Mouse (Mus musculus) forebrain, embryonic 11.5 days (tissue): Measurements from ENCODE around the gene Thsd1. TPM values are rescaled to one million over a fixed set of nuclear protein-coding genes. Genes with fewer than 3 reads are reported as not detected.
"Not testable (repeated sequence)": the region's sequence is repeated elsewhere in the genome, so short reads cannot be mapped to it uniquely, and the experiment has no call there.

Experiments used
- ATAC-seq: fragments of 200-750 bp; cut with Nextera tagmentation; replicated peaks from 2 replicates; pipeline ENCODE4 v1.8.0; 2017; ENCODE audit warnings: moderate TSS enrichment; ENCODE audit not compliant: low FRiP score
- DNase-seq: peaks from one replicate; pipeline ENCODE4 v3.0.0-alpha.2; 2017; ENCODE audit warnings: low spot score
- H3K27ac ChIP-seq: fragments of 300-500 bp; sonication (generic); 2 replicates; pipeline ENCODE4 v1.5.1; 2014; ENCODE audit warnings: low read depth, low read length
- H3K27me3 ChIP-seq: fragments of 300-500 bp; sonication (generic); 2 replicates; pipeline ENCODE4 v1.6.1; 2014; ENCODE audit warnings: mild to moderate bottlenecking, low read length, mixed read lengths; ENCODE audit not compliant: control insufficient read depth, insufficient read depth
- H3K36me3 ChIP-seq: fragments of 300-500 bp; sonication (generic); 2 replicates; pipeline ENCODE4 v1.6.1; 2014; ENCODE audit warnings: mild to moderate bottlenecking, low read length, moderate library complexity, mixed read lengths; ENCODE audit not compliant: control insufficient read depth, insufficient read depth
- H3K4me1 ChIP-seq: fragments of 300-500 bp; sonication (generic); replicated peaks from 2 replicates; pipeline ENCODE4 v1.6.1; 2014; ENCODE audit warnings: low read length, mixed read lengths; ENCODE audit not compliant: control insufficient read depth, insufficient read depth
- H3K4me2 ChIP-seq: fragments of 300-500 bp; sonication (generic); 2 replicates; pipeline ENCODE4 v1.6.1; 2014; ENCODE audit warnings: low read depth, mild to moderate bottlenecking, low read length, moderate library complexity, mixed read lengths; ENCODE audit not compliant: severe bottlenecking
- H3K4me3 ChIP-seq: fragments of 300-500 bp; sonication (generic); 2 replicates; pipeline ENCODE4 v1.5.1; 2014; ENCODE audit warnings: low read depth, low read length
- H3K9ac ChIP-seq: fragments of 300-500 bp; sonication (generic); 2 replicates; pipeline ENCODE4 v1.6.1; 2014; ENCODE audit warnings: low read length
- H3K9me3 ChIP-seq: fragments of 300-500 bp; sonication (generic); 2 replicates; pipeline ENCODE4 v1.6.1; 2016; ENCODE audit warnings: low read length, mixed read lengths; ENCODE audit not compliant: control insufficient read depth
- WGBS: fragments of 180-500 bp; shearing (Covaris S2); extraction: QIAGEN DNeasy Blood & Tissue Kit; methylation state at CpG from one replicate; pipeline ENCODE4 v1.1.7; 2014; 5-methylcytosine and 5-hydroxymethylcytosine counted together
- polyA plus RNA-seq: library from polyadenylated mRNA; unstranded; fragments of >200 nt; fragmentation: Nextera tagmentation; extraction: Ambion mirVana; gene quantifications from 2 replicates; pipeline ENCODE4 v1.2.1, GENCODE M21; 2014

The Thsd1 gene
- polyA plus RNA-seq, 1 experiment from 2014 or later = 8.3 TPM

- no peak overlapping the region for H3K4me3 ChIP-seq
- H3K4me2 ChIP-seq = no peak overlapping the region
- WGBS = 77% methylated on average over 10 of the region's 10 CpGs
- no peaks in the 10 kb centered on the region for H3K4me1 ChIP-seq
- ATAC-seq = no peak
- no peaks in the 10 kb centered on the region for H3K27me3 ChIP-seq
- DNase-seq = no peak
- no peak overlapping the region for H3K27ac ChIP-seq
- H3K36me3 ChIP-seq = no peaks in the 10 kb centered on the region
- H3K9me3 ChIP-seq = no peaks in the 10 kb centered on the region
- H3K9ac ChIP-seq = no peak overlapping the region
Observed at GRCm38 (mm10) chr8:22274641-22275040, 47.5 kb downstream of the Thsd1 start.

GRCm38 (mm10) chr8:22282999-22283491 lies 55.9 kb downstream of the Thsd1 start, which contains the start of gene Tpte:
Gene Tpte, plus strand, starts transcription at chr8:22283441.
- Histone ChIP-seq H3K27ac (no peak within 1 kb of the TSS), H3K9me3 (no peaks in the 10 kb centered on the region), H3K9ac (no peak within 1 kb of the TSS), H3K27me3 (no peaks in the 10 kb centered on the region), H3K4me3 (no peak within 1 kb of the TSS), H3K36me3 (no peaks in the 10 kb centered on the region), H3K4me2 (no peak within 1 kb of the TSS), H3K4me1 (no peaks in the 10 kb centered on the region)
- ATAC-seq (no peak), DNase-seq (no peak)
- WGBS = 63% methylated on average over 2 of the region's 2 CpGs

- Histone ChIP-seq H3K27me3 (no peaks in the 10 kb centered on the region), H3K4me1 (0 out of 2 replicates have a peak, but pooled peaks cover 3% of the 10 kb centered on the region), H3K4me3 (no peak overlapping the region), H3K9me3 (no peaks in the 10 kb centered on the region), H3K27ac (no peak overlapping the region), H3K9ac (no peak overlapping the region), H3K36me3 (no peaks in the 10 kb centered on the region), H3K4me2 (no peak overlapping the region)
- ATAC-seq (no peak), DNase-seq (no peak)
- WGBS = 63% methylated on average over 2 of the region's 2 CpGs
Observed at GRCm38 (mm10) chr8:22302326-22302725, 75.2 kb downstream of the Thsd1 start.

- Histone ChIP-seq H3K27ac (no peak overlapping the region), H3K4me3 (no peak overlapping the region)
- peak; percentile 85 for ATAC-seq
Observed at GRCm38 (mm10) chr8:22302896-22303306, 75.8 kb downstream of the Thsd1 start.

GRCm38 (mm10) chr8:22304045-22304444 lies 76.9 kb downstream of the Thsd1 start:
- 91% methylated on average over 8 of the region's 9 CpGs for WGBS
- H3K27ac ChIP-seq, H3K36me3 ChIP-seq, H3K4me1 ChIP-seq, H3K4me3 ChIP-seq, H3K9ac ChIP-seq, H3K9me3 ChIP-seq, ATAC-seq, DNase-seq, H3K27me3 ChIP-seq, H3K4me2 ChIP-seq: not testable (repeated sequence)

More at GRCm38 (mm10) chr8:22302896-22303306, 75.8 kb downstream of the Thsd1 start:
- no peaks in the 10 kb centered on the region for H3K27me3 ChIP-seq
- no peaks in the 10 kb centered on the region for H3K9me3 ChIP-seq
- peak overlapping the region; percentile 41; the same call in 1 of the 2 replicates for H3K4me2 ChIP-seq
- H3K9ac ChIP-seq = peak overlapping the region; percentile 27
- H3K4me1 ChIP-seq = 0 out of 2 replicates have a peak, but pooled peaks cover 3% of the 10 kb centered on the region
- H3K36me3 ChIP-seq = no peaks in the 10 kb centered on the region
- peak; percentile 66 for DNase-seq
- WGBS = 12% methylated on average over 7 of the region's 7 CpGs

GRCm38 (mm10) chr8:22306999-22307398 lies 79.9 kb downstream of the Thsd1 start:
- ATAC-seq (no peak), DNase-seq (no peak)
- Histone ChIP-seq H3K36me3 (no peaks in the 10 kb centered on the region), H3K4me2 (no peak overlapping the region), H3K27ac (no peak overlapping the region), H3K4me3 (no peak overlapping the region), H3K4me1 (0 out of 2 replicates have a peak, but pooled peaks cover 3% of the 10 kb centered on the region), H3K27me3 (no peaks in the 10 kb centered on the region), H3K9ac (no peak overlapping the region), H3K9me3 (no peaks in the 10 kb centered on the region)
- 81% methylated on average over 10 of the region's 10 CpGs for WGBS

Other genes starting within 250 kb of the Thsd1 start
- 2.3 and 2.6 TPM in 2 replicates for gene Atp7b, start 167.0 kb upstream of the Thsd1 start, polyA plus RNA-seq
- 30.9 and 35.8 TPM in 2 replicates for gene Alg11, start 166.6 kb upstream of the Thsd1 start, polyA plus RNA-seq
- 0.21 and 0.24 TPM in 2 replicates for gene Nek5, start 102.3 kb upstream of the Thsd1 start, polyA plus RNA-seq
- 7.7 and 8.0 TPM in 2 replicates for gene Nek3, start 60.9 kb upstream of the Thsd1 start, polyA plus RNA-seq
- gene Ckap2, start 41.5 kb upstream of the Thsd1 start, polyA plus RNA-seq = 76.9 and 82.7 TPM in 2 replicates
- gene Vps36, start 34.5 kb upstream of the Thsd1 start, polyA plus RNA-seq = 45.5 and 45.9 TPM in 2 replicates
- not detected in 2 replicates for gene Tpte, start 56.1 kb downstream of the Thsd1 start, polyA plus RNA-seq
- gene Slc25a15, start 171.3 kb downstream of the Thsd1 start, polyA plus RNA-seq = 17.4 and 18.2 TPM in 2 replicates
- 37.3 and 43.6 TPM in 2 replicates for gene Mrps31, start 184.0 kb downstream of the Thsd1 start, polyA plus RNA-seq